Mouse (Mus musculus): Measurements from ENCODE around the gene Lpcat4. TPM values are rescaled to one million over a fixed set of nuclear protein-coding genes. Genes with fewer than 3 reads are reported as not detected.

Lpcat4 gene
- total and polyA plus RNA-seq, 3 experiments: 12.3 to 75.2 (median 17.2) TPM

DNA sequence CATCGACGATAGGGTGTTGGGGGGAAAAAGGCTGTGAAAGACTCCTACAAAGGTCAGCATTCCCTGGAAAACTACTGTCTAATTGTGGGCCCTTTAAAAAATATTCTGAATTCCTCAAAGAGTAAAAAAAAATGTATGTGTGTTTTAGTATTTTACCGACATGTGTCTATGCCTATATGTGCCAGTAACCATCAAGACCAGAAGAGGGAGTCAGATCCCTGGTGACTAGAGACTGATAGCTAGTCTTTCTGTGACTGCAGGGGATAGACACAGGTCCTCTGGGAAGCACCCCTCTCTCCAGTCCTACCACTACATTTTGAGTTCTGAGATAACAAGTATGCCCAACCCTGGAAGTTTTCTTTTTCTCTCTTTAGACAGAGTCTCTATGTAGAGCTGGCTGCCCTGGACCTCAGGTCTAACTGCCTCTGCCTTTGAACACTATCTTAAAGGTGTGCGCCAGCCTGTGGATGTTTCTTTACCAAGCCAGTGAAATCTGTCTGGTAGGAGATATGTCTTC is 23.6 kb downstream of the Lpcat4 start (continued):
- TF ChIP-seq RCOR1 (conservative IDR thresholded peaks at IDR 0.05; ENCODE audit: low read depth, low read length): no peak

DNA sequence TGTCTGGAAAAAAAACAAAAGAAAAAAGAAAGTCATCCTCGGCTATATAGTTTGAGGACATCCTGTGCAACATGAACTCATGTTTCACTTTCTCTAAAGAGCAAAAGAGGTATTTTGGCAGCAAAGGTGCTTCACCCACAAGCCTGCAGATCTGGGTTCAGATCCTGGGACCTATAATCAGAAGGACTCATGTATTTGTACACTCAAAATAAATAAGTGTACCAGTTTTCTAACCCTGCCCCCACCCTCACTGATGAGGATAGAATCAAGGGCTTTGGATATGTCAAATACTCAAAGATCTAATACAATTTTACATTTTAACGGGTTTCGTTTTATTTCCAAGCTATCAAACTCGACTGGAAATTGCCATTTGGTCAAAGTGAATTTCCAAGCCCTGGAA is 25.1 kb downstream of the Lpcat4 start:
- Histone ChIP-seq H3K4me1 (ENCODE audit: control insufficient read depth in 1 of 2, insufficient read depth in 2 of 2) (peaks cover 2 to 34% of the 10 kb centered on the region in 2 experiments; a peak in 2 of 4 replicates), H3K79me2 (replicated peaks; ENCODE audit: control insufficient read depth, extremely low read depth, insufficient read depth, poor library complexity, severe bottlenecking) (peaks cover 44% of the 10 kb centered on the region), H3K27ac (ENCODE audit: insufficient read depth, low read depth) (no peak overlapping the region), H3K9ac (ENCODE audit: insufficient read depth, low read depth) (no peak overlapping the region), H3K27me3 (replicated peaks) (no peaks in the 10 kb centered on the region), H3K9me3 (replicated peaks; ENCODE audit: low read length) (no peaks in the 10 kb centered on the region), H3K4me2 (ENCODE audit: insufficient read depth, low read depth, poor library complexity, severe bottlenecking) (peak overlapping the region; percentile 97; the same call in 1 of the 2 replicates), H3K4me3 (replicated peaks in 1 of 3; ENCODE audit: low read depth in 2 of 3, low read length in 2 of 3, poor library complexity in 1 of 3) (no peak overlapping the region), H3K36me3 (replicated peaks in 1 of 2; ENCODE audit: control insufficient read depth in 1 of 2, insufficient read depth in 1 of 2, low read length in 1 of 2) (peaks cover 0 to 14% of the 10 kb centered on the region in 2 experiments)
- DNase-seq (ENCODE audit: extremely low read depth): no peak
- dilution Hi-C loops (cut with MboI; ENCODE audit: extremely low pct_ligation_motif_present, extremely low pct_unique_long_range_greater_than_20kb, low sequenced_read_pairs) (no loop called here), in situ Hi-C loops (cut with MboI; ENCODE audit: low pct_ligation_motif_present, low pct_unique_long_range_greater_than_20kb, low sequenced_read_pairs) (loop anchor here (10.0 kb wide), 2 partner anchors 100 to 210 kb away; partner anchors contain the start of gene Emc4)
- TF ChIP-seq CTCF (conservative IDR thresholded peaks at IDR 0.05 in 1 of 2, IDR thresholded peaks at IDR 0.05 in 1 of 2; ENCODE audit: low read depth in 2 of 2, low read length in 2 of 2) (no peak), TCF12 (IDR thresholded peaks at IDR 0.05; ENCODE audit: low read depth, low read length) (no peak), NELFE (IDR thresholded peaks at IDR 0.05; ENCODE audit: low read depth, low read length) (no peak), SMC3 (IDR thresholded peaks at IDR 0.05; ENCODE audit: low read depth, low read length) (no peak), POLR2A (IDR thresholded peaks at IDR 0.05; ENCODE audit: low read depth, low read length) (no peak)

DNA sequence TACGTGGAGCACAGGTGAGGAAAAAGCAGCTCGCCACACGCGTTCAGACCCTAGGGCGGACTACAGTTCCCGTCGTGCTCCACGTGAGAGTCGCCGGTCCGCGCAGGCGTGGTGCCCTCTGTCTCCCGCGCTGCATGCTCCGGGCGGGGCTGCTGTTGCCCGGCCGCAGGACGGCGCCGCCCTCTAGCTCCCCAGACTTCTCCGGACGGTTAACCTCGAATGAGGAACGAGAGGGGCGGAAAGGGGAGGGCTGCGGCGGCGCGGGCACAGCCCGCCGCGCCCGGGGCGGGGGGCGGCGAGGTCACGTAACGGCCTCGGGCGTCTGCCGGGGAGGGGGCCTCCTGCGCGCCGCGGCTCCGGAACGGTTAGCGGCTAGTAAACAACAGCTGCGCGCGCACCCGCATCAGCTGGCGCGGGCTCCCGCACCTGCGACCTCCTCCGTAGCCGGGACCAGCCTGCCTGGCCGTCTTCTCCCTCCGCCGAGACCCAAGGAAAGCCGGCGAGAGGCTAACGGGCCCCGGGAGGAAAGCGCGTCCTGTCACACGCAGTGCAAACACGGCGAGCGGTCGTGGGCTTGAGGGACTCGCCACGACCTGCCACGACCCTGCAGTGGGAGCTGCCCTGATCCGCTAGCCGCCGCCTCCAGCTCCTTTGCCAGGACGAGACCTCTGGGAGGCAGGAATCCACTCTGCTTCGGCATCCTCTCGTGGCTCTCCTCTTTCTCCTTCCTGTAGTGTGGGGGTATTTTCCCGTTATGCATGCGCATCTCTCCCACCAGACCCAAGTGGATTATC is 26.4 kb downstream of the Lpcat4 start, which contains the start of gene Slc12a6:
TSS of gene Slc12a6 (plus strand) at position 378 of the 794 bp plus-strand sequence.
- Histone ChIP-seq H3K79me2 (replicated peaks; ENCODE audit: control insufficient read depth, extremely low read depth, insufficient read depth, poor library complexity, severe bottlenecking) (peaks cover 44% of the 10 kb centered on the region), H3K27ac (ENCODE audit: insufficient read depth, low read depth) (peak within 1 kb of the TSS; percentile 85), H3K4me1 (ENCODE audit: control insufficient read depth in 1 of 2, insufficient read depth in 2 of 2) (peaks cover 2 to 41% of the 10 kb centered on the region in 2 experiments; a peak in 2 of 4 replicates), H3K4me3 (replicated peaks in 1 of 3; ENCODE audit: low read depth in 2 of 3, low read length in 2 of 3, poor library complexity in 1 of 3) (peak within 1 kb of the TSS; percentile 81 to 88 (median 83)), H3K36me3 (replicated peaks in 1 of 2; ENCODE audit: control insufficient read depth in 1 of 2, insufficient read depth in 1 of 2, low read length in 1 of 2) (peaks cover 0 to 17% of the 10 kb centered on the region in 2 experiments), H3K4me2 (ENCODE audit: insufficient read depth, low read depth, poor library complexity, severe bottlenecking) (peak within 1 kb of the TSS; percentile 82), H3K9ac (ENCODE audit: insufficient read depth, low read depth) (peak within 1 kb of the TSS; percentile 93), H3K27me3 (replicated peaks) (no peaks in the 10 kb centered on the region), H3K9me3 (replicated peaks; ENCODE audit: low read length) (no peaks in the 10 kb centered on the region)
- dilution Hi-C loops (cut with MboI; ENCODE audit: extremely low pct_ligation_motif_present, extremely low pct_unique_long_range_greater_than_20kb, low sequenced_read_pairs) (no loop called here), in situ Hi-C loops (cut with MboI; ENCODE audit: low pct_ligation_motif_present, low pct_unique_long_range_greater_than_20kb, low sequenced_read_pairs) (loop anchor here (10.0 kb wide), 2 partner anchors 99 to 209 kb away; partner anchors contain the start of gene Emc4)
- DNase-seq (ENCODE audit: extremely low read depth): peak; percentile 91
- TF ChIP-seq JUND (conservative IDR thresholded peaks at IDR 0.05; ENCODE audit: low read depth, low read length) (no peak), CTCF (conservative IDR thresholded peaks at IDR 0.05 in 1 of 2, IDR thresholded peaks at IDR 0.05 in 1 of 2; ENCODE audit: low read depth in 2 of 2, low read length in 2 of 2) (no peak), ETS1 (conservative IDR thresholded peaks at IDR 0.05; ENCODE audit: low read depth, low read length) (0 out of 2 replicates have a peak, but pooled peaks have one; percentile 13), BHLHE40 (IDR thresholded peaks at IDR 0.05; ENCODE audit: low read depth, low read length) (peak; percentile 32; the same call in 1 of the 2 replicates), NELFE (IDR thresholded peaks at IDR 0.05; ENCODE audit: low read depth, low read length) (no peak; the same call in 1 of the 2 replicates), UBTF (IDR thresholded peaks at IDR 0.05; ENCODE audit: low read depth, low read length) (0 out of 2 replicates have a peak, but pooled peaks have one; percentile 13), USF2 (conservative IDR thresholded peaks at IDR 0.05; ENCODE audit: low read depth, low read length) (no peak), ELF1 (IDR thresholded peaks at IDR 0.05; ENCODE audit: low read depth, low read length) (peak; percentile 69; the same call in 1 of the 2 replicates), ZMIZ1 (IDR thresholded peaks at IDR 0.05; ENCODE audit: low read depth, low read length) (peak; percentile 40; the same call in 1 of the 2 replicates), CHD2 (IDR thresholded peaks at IDR 0.05; ENCODE audit: low read length) (0 out of 2 replicates have a peak, but pooled peaks have one; percentile 5), EP300 (IDR thresholded peaks at IDR 0.05; ENCODE audit: low read length) (no peak), SIN3A (IDR thresholded peaks at IDR 0.05; ENCODE audit: low read length) (peak; percentile 20), MAZ (IDR thresholded peaks at IDR 0.05; ENCODE audit: low read depth, low read length) (peak; percentile 92), MAX (IDR thresholded peaks at IDR 0.05; ENCODE audit: low read length) (peak; percentile 80), POLR2AphosphoS2 (IDR thresholded peaks at IDR 0.05; ENCODE audit: low read depth, low read length) (peak; percentile 96), E2F4 (IDR thresholded peaks at IDR 0.05; ENCODE audit: insufficient replicate concordance, low read depth, low read length) (peak; percentile 67; the same call in 1 of the 2 replicates), NRF1 (IDR thresholded peaks at IDR 0.05; ENCODE audit: low read depth, low read length) (peak; percentile 89), SMC3 (IDR thresholded peaks at IDR 0.05; ENCODE audit: low read depth, low read length) (no peak), RAD21 (IDR thresholded peaks at IDR 0.05; ENCODE audit: low read depth, low read length) (no peak), HCFC1 (IDR thresholded peaks at IDR 0.05; ENCODE audit: low read depth, low read length) (peak; percentile 96), ZNF384 (IDR thresholded peaks at IDR 0.05; ENCODE audit: low read depth, low read length) (no peak), PAX5 (IDR thresholded peaks at IDR 0.05; ENCODE audit: low read length) (no peak), JUN (IDR thresholded peaks at IDR 0.05; ENCODE audit: insufficient read depth, low read depth, low read length) (no peak), MAFK (IDR thresholded peaks at IDR 0.05; ENCODE audit: insufficient replicate concordance, low read length) (no peak), TBP (conservative IDR thresholded peaks at IDR 0.05; ENCODE audit: low read depth, low read length) (no peak)

Data from CH12.LX (cell line).